Mouse (Mus musculus) heart, embryonic 11.5 days (tissue): ENCODE results near the gene Ppp1r3c. TPM values are rescaled to one million over a fixed set of nuclear protein-coding genes. Genes with fewer than 3 reads are reported as not detected.

Experiments
- ATAC-seq: fragments of 200-750 bp; cut with Nextera tagmentation; replicated peaks from 2 replicates; pipeline ENCODE4 v1.8.0; 2017; ENCODE audit warnings: moderate library complexity; ENCODE audit not compliant: insufficient number of reproducible peaks, low FRiP score, low TSS enrichment
- H3K27ac ChIP-seq: fragments of 300-500 bp; sonication (generic); 2 replicates; pipeline ENCODE4 v1.5.1; 2014; ENCODE audit warnings: mild to moderate bottlenecking, low read depth, low read length
- H3K27me3 ChIP-seq: fragments of 300-500 bp; sonication (generic); 2 replicates; pipeline ENCODE4 v1.6.1; 2014; ENCODE audit warnings: mild to moderate bottlenecking, low read length, mixed read lengths; ENCODE audit not compliant: control insufficient read depth, insufficient read depth
- H3K36me3 ChIP-seq: fragments of 300-500 bp; sonication (generic); 2 replicates; pipeline ENCODE4 v1.6.1; 2014; ENCODE audit warnings: mild to moderate bottlenecking, low read length, moderate library complexity, mixed read lengths; ENCODE audit not compliant: control insufficient read depth, insufficient read depth
- H3K4me1 ChIP-seq: fragments of 300-500 bp; sonication (generic); 2 replicates; pipeline ENCODE4 v1.6.1; 2014; ENCODE audit warnings: low read length; ENCODE audit not compliant: control insufficient read depth, insufficient read depth
- H3K4me2 ChIP-seq: fragments of 300-500 bp; sonication (generic); 2 replicates; pipeline ENCODE4 v1.6.1; 2014; ENCODE audit warnings: mild to moderate bottlenecking, moderate library complexity
- H3K4me3 ChIP-seq: fragments of 300-500 bp; sonication (generic); 2 replicates; pipeline ENCODE4 v1.5.1; 2014; ENCODE audit warnings: low read depth, low read length
- H3K9ac ChIP-seq: fragments of 300-500 bp; sonication (generic); 2 replicates; pipeline ENCODE4 v1.6.1; 2014; ENCODE audit warnings: mild to moderate bottlenecking, low read depth, low read length, moderate library complexity
- H3K9me3 ChIP-seq: fragments of 300-500 bp; sonication (generic); replicated peaks from 2 replicates; pipeline ENCODE4 v1.6.1; 2016; ENCODE audit warnings: low read length; ENCODE audit not compliant: control insufficient read depth
- WGBS: fragments of 180-500 bp; shearing (Covaris S2); extraction: QIAGEN DNeasy Blood & Tissue Kit; methylation state at CpG from one replicate; pipeline ENCODE4 v1.1.7; 2014; ENCODE audit not compliant: insufficient replicate concordance; 5-methylcytosine and 5-hydroxymethylcytosine counted together
- polyA plus RNA-seq: library from polyadenylated mRNA; unstranded; fragments of >200 nt; fragmentation: Nextera tagmentation; extraction: Ambion mirVana; gene quantifications from 2 replicates; pipeline ENCODE4 v1.2.1, GENCODE M21; 2014

Ppp1r3c gene
- polyA plus RNA-seq, 1 experiment from 2014 or later: 58.4 TPM

DNA sequence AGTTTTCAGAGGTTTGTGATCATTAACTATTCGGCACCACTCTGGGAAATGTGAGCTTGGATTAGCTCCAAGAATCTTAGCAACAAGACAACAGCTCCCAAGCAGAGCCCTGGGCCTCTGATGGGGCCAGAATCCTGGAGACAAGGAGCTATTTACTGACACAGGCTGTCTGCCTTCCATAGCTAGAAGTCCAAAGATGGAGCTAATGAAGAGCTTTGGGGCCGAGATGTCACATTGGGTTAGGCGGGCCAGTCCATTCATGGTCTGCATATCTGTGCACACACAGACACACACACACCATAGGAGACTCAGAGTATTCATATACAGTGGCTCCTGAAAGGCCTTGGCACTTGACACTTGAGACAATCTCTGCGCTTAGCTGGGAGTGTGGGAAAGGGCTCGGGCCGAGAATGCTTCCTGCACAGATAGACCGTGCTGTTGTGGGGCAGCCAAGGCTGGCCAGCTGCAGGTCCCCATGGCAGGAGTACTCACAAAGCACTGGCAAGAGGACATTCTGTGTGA, 39.8 kb downstream of the Ppp1r3c start:
- WGBS: 34% methylated on average over 7 of the region's 7 CpGs
- Histone ChIP-seq H3K4me2 (no peak overlapping the region), H3K36me3 (no peaks in the 10 kb centered on the region; the same call in 1 of the 2 replicates), H3K27me3 (no peaks in the 10 kb centered on the region), H3K27ac (peak overlapping the region; percentile 93), H3K4me3 (no peak overlapping the region), H3K4me1 (peaks cover 28% of the 10 kb centered on the region), H3K9me3 (peaks cover 4% of the 10 kb centered on the region; the same call in 1 of the 2 replicates), H3K9ac (peak overlapping the region; percentile 56; the same call in 1 of the 2 replicates)
- peak; percentile 66; the same call in 1 of the 2 replicates for ATAC-seq

GRCm38 (mm10) chr19:36693530-36693929, 42.9 kb downstream of the Ppp1r3c start:
- no peaks in the 10 kb centered on the region for H3K27me3 ChIP-seq
- WGBS: 75% methylated on average over 2 of the region's 2 CpGs
- no peak overlapping the region for H3K4me2 ChIP-seq
- H3K4me3 ChIP-seq: no peak overlapping the region
- peaks cover 43% of the 10 kb centered on the region for H3K4me1 ChIP-seq
- no peaks in the 10 kb centered on the region for H3K9me3 ChIP-seq
- no peak for ATAC-seq
- H3K36me3 ChIP-seq: no peaks in the 10 kb centered on the region; the same call in 1 of the 2 replicates
- no peak overlapping the region for H3K9ac ChIP-seq
- no peak overlapping the region for H3K27ac ChIP-seq

DNA sequence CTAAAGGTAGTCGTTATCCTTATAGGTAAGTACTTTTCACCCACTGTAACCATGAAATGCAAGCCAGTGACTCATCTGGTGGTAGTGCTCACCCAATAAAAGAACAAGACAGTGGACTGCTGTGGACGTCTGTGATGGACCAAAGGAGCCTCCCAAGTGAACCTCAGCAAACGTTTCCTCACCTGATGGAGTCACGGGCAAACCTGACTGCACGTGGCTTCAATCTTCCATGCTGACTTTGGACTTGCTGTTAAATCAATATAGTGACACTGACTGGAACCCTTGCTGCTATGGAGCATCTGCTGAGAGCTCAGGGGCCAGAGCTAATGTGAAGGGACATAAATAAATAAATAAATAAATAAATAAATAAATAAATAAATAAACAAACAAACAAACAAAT, 44.5 kb downstream of the Ppp1r3c start:
- Histone ChIP-seq H3K4me2 (no peak overlapping the region), H3K4me3 (no peak overlapping the region), H3K27ac (no peak overlapping the region), H3K9me3 (no peaks in the 10 kb centered on the region), H3K27me3 (no peaks in the 10 kb centered on the region), H3K4me1 (peaks cover 42% of the 10 kb centered on the region), H3K9ac (no peak overlapping the region), H3K36me3 (no peaks in the 10 kb centered on the region; the same call in 1 of the 2 replicates)
- no peak for ATAC-seq
- 76% methylated on average over 5 of the region's 5 CpGs for WGBS

GRCm38 (mm10) chr19:36691245-36691644, 45.2 kb downstream of the Ppp1r3c start:
- H3K27me3 ChIP-seq: no peaks in the 10 kb centered on the region
- no peak overlapping the region for H3K4me2 ChIP-seq
- WGBS: 84% methylated on average over 2 of the region's 2 CpGs
- no peak overlapping the region for H3K27ac ChIP-seq
- H3K4me3 ChIP-seq: no peak overlapping the region
- no peaks in the 10 kb centered on the region; the same call in 1 of the 2 replicates for H3K36me3 ChIP-seq
- H3K9me3 ChIP-seq: no peaks in the 10 kb centered on the region
- no peak for ATAC-seq
- H3K4me1 ChIP-seq: peaks cover 38% of the 10 kb centered on the region
- no peak overlapping the region for H3K9ac ChIP-seq

- peak overlapping the region; percentile 91 for H3K27ac ChIP-seq
- peak overlapping the region; percentile 49 for H3K4me2 ChIP-seq
Observed at GRCm38 (mm10) chr19:36689205-36689604, 47.2 kb downstream of the Ppp1r3c start.

DNA sequence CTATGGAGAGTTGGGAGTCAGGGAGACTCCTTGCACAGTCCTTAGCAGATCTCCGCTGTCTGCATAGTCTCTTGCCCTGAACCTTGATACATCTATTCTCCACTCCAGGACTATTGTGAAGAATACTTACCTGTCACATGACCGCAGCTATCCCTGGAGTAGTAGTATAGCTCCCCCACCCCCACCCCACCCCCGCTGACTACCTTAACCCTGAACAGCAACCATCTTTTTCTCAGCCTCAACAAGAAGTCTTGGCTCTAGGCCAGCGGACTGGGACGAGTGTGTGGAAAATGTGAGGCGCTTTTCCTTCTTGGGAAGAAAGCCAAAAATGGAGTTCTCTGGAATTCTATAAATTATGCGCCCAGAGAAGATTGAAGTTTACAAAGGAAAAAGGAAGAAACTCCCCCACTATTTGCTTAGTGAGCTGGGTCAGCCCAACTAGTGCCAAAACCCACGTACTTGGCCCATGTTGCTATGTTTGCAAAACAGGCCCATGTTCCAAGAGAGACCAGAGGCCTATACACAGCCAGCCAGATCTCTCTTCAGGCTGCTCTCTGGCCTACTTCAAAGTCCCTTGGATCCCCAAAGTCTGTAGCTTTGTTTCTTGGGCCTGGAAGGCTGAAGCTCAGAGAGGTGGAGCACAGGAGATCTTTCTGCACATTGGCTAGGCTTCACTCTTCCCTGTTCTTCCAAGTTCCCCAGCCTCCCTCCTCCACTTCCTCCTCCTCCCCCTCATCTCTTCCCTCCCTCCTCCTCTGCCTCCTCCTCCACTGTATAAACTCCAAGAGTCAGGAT, 48.4 kb downstream of the Ppp1r3c start:
- H3K27ac ChIP-seq: peak overlapping the region; percentile 91
- H3K36me3 ChIP-seq: no peaks in the 10 kb centered on the region
- no peaks in the 10 kb centered on the region for H3K27me3 ChIP-seq
- no peak overlapping the region for H3K4me3 ChIP-seq
- peak overlapping the region; percentile 49 for H3K4me2 ChIP-seq
- no peaks in the 10 kb centered on the region for H3K9me3 ChIP-seq
- ATAC-seq: peak; percentile 47
- H3K4me1 ChIP-seq: peaks cover 40% of the 10 kb centered on the region
- WGBS: 62% methylated on average over 8 of the region's 8 CpGs
- peak overlapping the region; percentile 52; the same call in 1 of the 2 replicates for H3K9ac ChIP-seq

More at GRCm38 (mm10) chr19:36689205-36689604, 47.2 kb downstream of the Ppp1r3c start:
- Histone ChIP-seq H3K4me1 (peaks cover 37% of the 10 kb centered on the region), H3K27me3 (no peaks in the 10 kb centered on the region), H3K36me3 (no peaks in the 10 kb centered on the region; the same call in 1 of the 2 replicates), H3K9ac (peak overlapping the region; percentile 16), H3K9me3 (no peaks in the 10 kb centered on the region), H3K4me3 (no peak overlapping the region)
- 23% methylated on average over 5 of the region's 5 CpGs for WGBS
- ATAC-seq: peak; percentile 31

- no peak overlapping the region for H3K4me2 ChIP-seq
- no peaks in the 10 kb centered on the region for H3K9me3 ChIP-seq
- H3K4me3 ChIP-seq: no peak overlapping the region
- H3K27me3 ChIP-seq: no peaks in the 10 kb centered on the region
- WGBS: 76% methylated on average over 9 of the region's 9 CpGs
- ATAC-seq: no peak
- no peak overlapping the region; the same call in 1 of the 2 replicates for H3K27ac ChIP-seq
- H3K9ac ChIP-seq: no peak overlapping the region
- H3K4me1 ChIP-seq: peaks cover 44% of the 10 kb centered on the region
- no peaks in the 10 kb centered on the region for H3K36me3 ChIP-seq
Observed at GRCm38 (mm10) chr19:36687044-36687443, 49.4 kb downstream of the Ppp1r3c start.

DNA sequence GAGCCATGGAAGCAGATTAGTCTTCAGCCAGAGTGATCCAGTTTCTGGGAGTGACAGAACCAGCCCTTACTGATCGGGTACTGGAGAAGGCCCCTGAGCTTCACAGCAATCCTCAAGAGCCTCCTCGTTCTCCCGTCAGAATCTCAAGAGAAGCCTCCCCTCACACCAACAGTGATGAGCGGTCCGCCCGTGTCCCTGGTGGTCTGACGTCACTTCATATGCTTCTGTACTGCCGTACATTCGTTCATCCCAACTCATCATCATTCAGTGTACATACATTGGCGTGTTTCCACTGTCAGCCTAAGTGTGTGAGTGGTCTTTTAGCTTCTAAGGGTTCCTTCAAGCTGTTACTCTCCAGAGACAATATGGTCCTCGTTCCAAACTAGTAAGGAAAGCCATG, 50.4 kb downstream of the Ppp1r3c start:
- no peak overlapping the region for H3K27ac ChIP-seq
- no peak for ATAC-seq

More for the DNA sequence above, 50.4 kb downstream of the Ppp1r3c start:
- Histone ChIP-seq H3K9me3 (no peaks in the 10 kb centered on the region), H3K4me1 (peaks cover 44% of the 10 kb centered on the region), H3K9ac (no peak overlapping the region), H3K4me2 (no peak overlapping the region), H3K27me3 (no peaks in the 10 kb centered on the region), H3K4me3 (no peak overlapping the region), H3K36me3 (no peaks in the 10 kb centered on the region)
- WGBS: 82% methylated on average over 11 of the region's 11 CpGs
